Mouse (Mus musculus) embryonic stem cell, embryonic (primary cell): Measurements from ENCODE around the gene Rab11fip4.

Experiments
- CTCF ChIA-PET, 4 experiments: fragments of 300-600 bp in 2 of 4; fragments of 350-600 bp in 2 of 4; sonication (Branson Sonifier 250); formaldehyde crosslinking; loops; one replicate each; lab custom pipeline; 2022; ENCODE audit warnings: inconsistent platforms in 2 of 4; lab: Charles Lee
- POLR2A ChIA-PET, 4 experiments: fragments of 300-600 bp in 2 of 4; fragments of 350-600 bp in 2 of 4; sonication (Branson Sonifier 250); formaldehyde crosslinking; loops; one replicate each; lab custom pipeline; 2022; ENCODE audit warnings: antibody characterized with exemption in 4 of 4, inconsistent platforms in 1 of 4; lab: Charles Lee

Rab11fip4 gene

DNA sequence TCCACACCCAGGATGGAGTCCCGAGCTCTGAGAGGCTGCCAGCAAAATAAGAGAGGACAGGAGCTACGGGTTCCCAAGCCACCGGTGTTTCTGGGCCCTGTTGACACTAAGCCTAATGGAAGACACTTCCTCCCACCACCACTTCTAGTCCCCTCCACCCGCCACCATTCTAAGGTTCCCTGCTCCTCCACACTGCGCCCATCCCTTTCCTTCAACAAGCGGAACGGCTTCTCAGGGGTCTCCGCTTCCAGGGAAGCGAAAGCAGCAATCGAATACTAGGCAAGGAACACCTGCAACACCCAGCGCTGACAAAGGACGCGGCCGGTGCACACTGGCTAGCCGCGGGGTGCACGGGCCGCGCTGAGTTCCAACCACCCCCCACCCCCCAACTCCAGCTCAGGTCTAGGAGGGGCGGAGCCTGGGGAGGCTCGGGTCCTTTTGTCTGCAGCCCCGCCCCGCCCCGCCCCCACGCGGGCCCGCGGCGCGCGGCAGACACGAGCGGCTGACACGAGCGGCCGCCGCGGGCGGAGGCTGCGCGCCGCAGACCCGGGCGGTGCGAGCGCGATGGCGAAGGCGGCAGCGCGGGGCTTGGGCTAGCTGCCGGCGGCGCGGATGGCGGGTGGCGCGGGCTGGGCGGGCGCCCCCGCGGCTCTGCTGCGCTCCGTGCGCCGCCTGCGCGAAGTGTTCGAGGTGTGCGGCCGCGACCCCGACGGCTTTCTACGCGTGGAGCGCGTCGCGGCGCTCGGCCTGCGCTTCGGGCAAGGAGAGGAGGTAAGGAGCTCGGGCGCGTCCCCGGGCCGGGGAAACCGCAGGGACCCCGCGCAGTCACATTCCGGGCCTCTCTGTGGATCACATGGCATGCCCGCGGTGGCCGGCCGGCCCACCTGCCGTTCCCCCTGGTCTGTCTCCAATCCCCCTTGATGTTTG lies at the start of gene Rab11fip4:
Gene Rab11fip4, plus strand, starts transcription at position 549 of the 927 bp plus-strand sequence.
- ChIA-PET POLR2A (interaction anchor here (0.6 to 1.8 kb wide), 21 partner anchors 9 to 486 kb away, joined by 3 to 8 read pairs (median 4); no protein-coding TSS in a partner anchor), CTCF (interaction anchor here (0.5 to 4.1 kb wide), 20 partner anchors 13 to 940 kb away, joined by 3 to 27 read pairs (median 4); no protein-coding TSS in a partner anchor)

GRCm38 (mm10) chr11:79552622-79553021 lies 38.4 kb upstream of the Rab11fip4 start:
- POLR2A ChIA-PET, result interaction anchor here in 2 of 4 experiments (0.6 to 0.9 kb wide), 3 partner anchors 14 to 202 kb away, joined by 3 read pairs; no protein-coding TSS in a partner anchor

DNA sequence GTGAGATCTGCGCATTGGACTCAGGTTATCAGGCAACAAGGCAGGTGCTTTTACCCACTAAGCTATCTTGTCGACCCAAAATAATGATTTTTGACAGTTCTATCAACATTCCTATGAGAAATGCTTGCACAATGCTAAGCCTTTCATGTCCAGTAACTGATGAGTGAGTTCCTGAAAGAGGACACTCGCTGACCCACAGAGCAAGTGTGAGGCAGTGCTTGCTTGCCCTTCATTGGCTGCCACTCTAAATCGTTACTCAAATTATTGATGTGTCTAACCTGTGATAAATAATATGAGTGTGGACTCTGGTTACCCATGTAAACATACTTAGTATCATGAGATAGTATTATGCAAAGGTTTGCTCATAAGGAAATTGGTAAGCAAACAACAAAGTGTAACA lies 30.5 kb upstream of the Rab11fip4 start:
- CTCF ChIA-PET, result no interaction called here
- POLR2A ChIA-PET, result interaction anchor here in 1 of 4 experiments (0.5 kb wide), 1 partner anchor 133 kb away, joined by 3 read pairs; no protein-coding TSS in a partner anchor

More at GRCm38 (mm10) chr11:79552622-79553021, 38.4 kb upstream of the Rab11fip4 start:
- CTCF ChIA-PET, result interaction anchor here in 2 of 4 experiments (0.6 to 0.8 kb wide), 2 partner anchors 8 to 347 kb away, joined by 3 read pairs; no protein-coding TSS in a partner anchor

- CTCF ChIA-PET, result interaction anchor here in 1 of 4 experiments (0.5 kb wide), 1 partner anchor 61 kb away, joined by 6 read pairs; no protein-coding TSS in a partner anchor
- POLR2A ChIA-PET, result interaction anchor here in 2 of 4 experiments (0.9 to 1.0 kb wide), 2 partner anchors 47 to 676 kb away, joined by 4 to 5 read pairs; no protein-coding TSS in a partner anchor
These were observed 27.5 kb upstream of the Rab11fip4 start for GRCm38 (mm10) chr11:79563493-79563892.

- POLR2A ChIA-PET, result interaction anchor here in 1 of 4 experiments (0.8 kb wide), 1 partner anchor 9 kb away, joined by 3 read pairs; no protein-coding TSS in a partner anchor
- CTCF ChIA-PET, result interaction anchor here in 1 of 4 experiments (0.9 kb wide), 1 partner anchor 10 kb away, joined by 3 read pairs; no protein-coding TSS in a partner anchor
These were observed 24.1 kb upstream of the Rab11fip4 start for GRCm38 (mm10) chr11:79566947-79567346.

DNA sequence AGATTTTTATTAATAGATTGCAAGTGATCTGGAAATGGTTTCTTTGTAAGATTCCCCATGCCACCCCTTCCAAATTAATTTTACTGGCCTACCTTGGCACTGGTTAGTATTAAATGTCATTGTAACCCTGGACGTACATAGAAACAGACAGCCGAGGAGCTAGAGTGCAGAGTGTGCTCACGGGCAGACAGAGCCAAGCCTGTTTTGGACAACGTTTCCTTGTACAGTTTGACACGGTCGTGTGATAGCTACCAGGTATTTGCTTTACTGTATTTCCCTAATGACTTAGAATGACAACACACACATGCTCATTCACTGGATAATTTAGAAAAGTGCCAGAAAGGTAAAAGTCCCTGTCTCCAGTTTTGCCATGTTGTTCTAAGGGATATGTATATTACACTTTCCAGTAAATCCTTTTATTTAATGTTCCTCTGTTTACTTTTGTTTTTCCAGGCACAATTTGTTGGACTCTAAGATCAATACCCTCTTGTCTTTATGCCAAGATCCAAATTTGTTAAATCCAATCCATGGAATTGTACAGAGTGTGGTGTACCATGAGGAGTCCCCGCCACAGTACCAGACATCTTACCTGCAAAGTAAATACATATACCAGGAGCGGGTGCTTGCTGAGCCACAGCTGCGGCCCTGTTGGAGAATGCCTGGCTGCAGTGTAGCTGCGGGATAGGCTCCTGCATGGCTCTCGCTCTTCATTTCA lies 22.7 kb upstream of the Rab11fip4 start:
- CTCF ChIA-PET, result no interaction called here

GRCm38 (mm10) chr11:79570319-79570718 lies 20.7 kb upstream of the Rab11fip4 start:
- ChIA-PET POLR2A (no interaction called here), CTCF (interaction anchor here in 3 of 4 experiments (0.5 to 1.3 kb wide), 3 partner anchors 117 to 194 kb away, joined by 3 read pairs; no protein-coding TSS in a partner anchor)

More for the DNA sequence above, 22.7 kb upstream of the Rab11fip4 start:
- POLR2A ChIA-PET, result no interaction called here

DNA sequence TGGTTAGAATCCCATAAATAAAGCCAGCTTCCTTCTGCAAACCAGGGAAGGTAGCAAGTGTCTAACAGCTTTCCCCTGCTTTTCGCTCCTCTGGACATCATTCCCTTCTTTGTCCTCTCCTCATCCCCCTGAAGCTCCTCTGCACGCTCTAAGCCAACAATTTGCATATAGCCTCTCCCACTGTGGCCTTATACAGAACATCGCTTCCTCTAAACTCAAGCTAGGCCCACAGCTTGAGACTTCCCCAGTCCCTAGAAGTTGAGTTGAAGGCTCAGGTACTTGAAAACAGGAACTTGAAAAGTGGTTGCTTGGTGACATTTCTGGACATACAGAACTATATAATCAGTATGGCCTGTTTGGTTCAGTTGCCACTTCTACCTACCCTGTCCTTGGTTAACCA lies 17.2 kb upstream of the Rab11fip4 start:
- CTCF ChIA-PET, result no interaction called here

GRCm38 (mm10) chr11:79575383-79576073 lies 15.5 kb upstream of the Rab11fip4 start:
- ChIA-PET POLR2A (interaction anchor here in 2 of 4 experiments (0.6 to 2.3 kb wide), 6 partner anchors 9 to 802 kb away, joined by 3 to 5 read pairs (median 3); partner anchors contain the start of gene 5730455P16Rik (in 1 of the 2)), CTCF (interaction anchor here (0.5 to 1.9 kb wide), 9 partner anchors 13 to 629 kb away, joined by 3 to 6 read pairs (median 3); no protein-coding TSS in a partner anchor)

More for the DNA sequence above, 17.2 kb upstream of the Rab11fip4 start:
- POLR2A ChIA-PET, result interaction anchor here in 2 of 4 experiments (1.5 to 1.6 kb wide), 2 partner anchors 9 to 293 kb away, joined by 3 to 4 read pairs; no protein-coding TSS in a partner anchor

DNA sequence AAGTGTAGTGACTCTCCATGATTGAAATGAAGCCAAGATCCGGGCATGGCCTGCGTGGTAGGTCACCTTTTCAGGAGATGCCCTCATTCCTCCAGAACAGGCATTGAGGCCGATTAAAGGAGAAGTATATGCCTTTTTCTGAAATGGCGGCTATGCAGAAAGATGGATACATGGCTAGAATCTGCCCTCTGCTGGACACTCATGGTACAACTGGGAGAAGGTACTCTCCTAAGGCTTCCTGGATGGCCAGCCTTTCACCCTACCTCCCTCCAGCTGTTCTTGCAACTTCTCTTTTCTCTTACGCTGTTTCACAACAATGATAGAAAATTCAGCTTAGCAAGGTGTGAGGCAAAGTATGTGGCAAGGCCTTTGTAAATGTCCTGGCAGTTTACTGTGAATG lies 13.3 kb upstream of the Rab11fip4 start:
- ChIA-PET POLR2A (interaction anchor here in 2 of 4 experiments (0.6 to 1.4 kb wide), 2 partner anchors 12 to 27 kb away, joined by 3 to 7 read pairs; no protein-coding TSS in a partner anchor), CTCF (interaction anchor here in 1 of 4 experiments (0.8 to 1.2 kb wide), 2 partner anchors 12 to 181 kb away, joined by 3 read pairs; no protein-coding TSS in a partner anchor)

DNA sequence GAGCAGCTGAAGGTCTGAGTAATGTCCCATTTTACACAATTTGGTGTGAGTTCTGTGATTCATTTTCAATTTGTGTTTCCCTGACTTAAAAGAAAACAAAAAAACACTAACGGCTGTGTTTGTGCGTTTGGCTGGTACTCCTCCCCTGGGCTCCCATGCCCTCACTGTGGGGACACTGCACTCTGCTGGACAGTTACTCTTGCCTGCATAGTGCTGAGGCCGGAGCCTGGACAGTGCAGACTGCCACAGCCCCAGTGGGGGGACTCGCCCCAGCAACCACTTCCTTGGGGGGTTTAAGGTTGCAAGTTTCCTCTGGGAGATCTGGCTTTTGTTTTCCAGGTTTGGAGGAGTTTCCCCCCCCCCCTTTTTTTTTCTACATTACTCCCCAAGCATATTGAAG lies 10.4 kb upstream of the Rab11fip4 start:
- ChIA-PET POLR2A (interaction anchor here in 2 of 4 experiments (0.6 to 0.9 kb wide), 2 partner anchors 97 to 1069 kb away, joined by 4 to 6 read pairs; partner anchors contain the start of genes Poldip2 (in 1 of the 2) and Tmem199 (in 1 of the 2)), CTCF (interaction anchor here in 2 of 4 experiments (0.8 to 1.3 kb wide), 3 partner anchors 106 to 620 kb away, joined by 3 to 5 read pairs (median 5); no protein-coding TSS in a partner anchor)

DNA sequence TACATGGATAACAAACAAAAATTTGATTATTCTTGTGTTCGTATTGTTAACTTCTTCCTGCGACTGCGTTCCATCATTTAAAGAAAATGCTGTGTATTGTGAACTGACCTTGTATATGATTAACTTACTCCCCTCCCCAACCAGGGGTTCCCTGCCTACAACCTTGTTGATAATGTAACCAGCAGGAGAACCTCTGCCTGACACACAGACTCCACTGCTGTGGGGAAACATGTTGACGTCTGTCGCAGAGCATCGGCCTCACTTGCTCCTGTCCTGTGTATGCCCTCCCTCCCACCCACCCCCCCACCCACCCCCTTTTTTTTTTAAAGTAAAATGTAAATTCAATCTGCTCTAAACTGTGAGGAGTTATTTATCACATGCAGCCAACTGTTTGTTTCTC lies 9.8 kb upstream of the Rab11fip4 start:
- CTCF ChIA-PET, result interaction anchor here in 2 of 4 experiments (1.0 to 3.8 kb wide), 2 partner anchors 105 kb away, joined by 3 to 13 read pairs; no protein-coding TSS in a partner anchor
- POLR2A ChIA-PET, result interaction anchor here in 1 of 4 experiments (1.2 kb wide), 1 partner anchor 9 kb away, joined by 3 read pairs; no protein-coding TSS in a partner anchor

DNA sequence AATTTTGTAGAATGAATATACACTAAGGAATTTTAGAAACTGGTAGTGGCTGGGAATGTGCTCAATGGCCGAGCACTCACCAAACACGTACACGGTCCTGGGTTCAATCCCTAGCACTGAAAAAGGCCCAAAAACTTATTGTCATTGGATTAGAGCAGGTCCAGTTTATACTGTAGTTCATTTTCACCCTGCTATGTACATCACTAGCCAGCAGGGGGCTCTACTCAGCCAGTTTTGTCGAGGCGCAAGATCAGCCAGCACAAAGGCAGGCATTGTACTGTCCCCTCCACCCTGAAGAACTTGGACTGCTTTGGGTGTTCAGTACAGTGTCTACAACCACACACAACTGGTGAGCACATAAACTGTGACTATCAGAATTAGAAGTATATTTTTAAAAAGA lies 6.8 kb upstream of the Rab11fip4 start:
- ChIA-PET CTCF (interaction anchor here in 3 of 4 experiments (0.6 to 3.8 kb wide), 5 partner anchors 11 to 336 kb away, joined by 3 to 13 read pairs (median 5); no protein-coding TSS in a partner anchor), POLR2A (no interaction called here)

GRCm38 (mm10) chr11:79589317-79590075 lies 1.5 kb upstream of the Rab11fip4 start:
- CTCF ChIA-PET, result interaction anchor here (0.6 to 4.1 kb wide), 32 partner anchors 12 to 696 kb away, joined by 3 to 27 read pairs (median 3); partner anchors contain the start of gene Utp6 (in 1 of the 4)
- POLR2A ChIA-PET, result interaction anchor here in 3 of 4 experiments (0.6 to 1.8 kb wide), 14 partner anchors 12 to 401 kb away, joined by 3 to 12 read pairs (median 3); no protein-coding TSS in a partner anchor

- ChIA-PET CTCF (interaction anchor here in 2 of 4 experiments (0.6 to 4.1 kb wide), 9 partner anchors 18 to 328 kb away, joined by 3 to 27 read pairs (median 6); no protein-coding TSS in a partner anchor), POLR2A (interaction anchor here in 3 of 4 experiments (0.6 to 1.8 kb wide), 10 partner anchors 13 to 114 kb away, joined by 3 to 8 read pairs (median 4); no protein-coding TSS in a partner anchor)
These were observed 571 bp downstream of the Rab11fip4 start for GRCm38 (mm10) chr11:79591591-79591975.
